Mouse (Mus musculus) embryonic facial prominence, embryonic 14.5 days (tissue): ENCODE data around the gene Trim7. TPM values are rescaled to one million over a fixed set of nuclear protein-coding genes. Genes with fewer than 3 reads are reported as not detected.
A peak's percentile ranks its signal among the peaks of the same experiment; 100 is the strongest.
"Not testable (repeated sequence)": the region's sequence is repeated elsewhere in the genome, so short reads cannot be mapped to it uniquely, and the experiment has no call there.

Experiments used
- ATAC-seq: fragments of 200-750 bp; cut with Nextera tagmentation; 2 replicates; pipeline ENCODE4 v1.8.0; 2017; ENCODE audit warnings: low read depth, moderate number of reproducible peaks, moderate TSS enrichment
- DNase-seq: peaks from one replicate; pipeline ENCODE4 v3.0.0-alpha.2; 2015; ENCODE audit warnings: low spot score
- H3K27ac ChIP-seq: fragments of 300-500 bp; sonication (generic); replicated peaks from 2 replicates; pipeline ENCODE4 v1.5.1; 2014; ENCODE audit warnings: low read depth, mild to moderate bottlenecking, low read length, moderate library complexity
- H3K27me3 ChIP-seq: fragments of 300-500 bp; sonication (generic); replicated peaks from 2 replicates; pipeline ENCODE4 v1.6.1; 2014; ENCODE audit warnings: low read length; ENCODE audit not compliant: control insufficient read depth, insufficient read depth
- H3K36me3 ChIP-seq: fragments of 300-500 bp; sonication (generic); 2 replicates; pipeline ENCODE4 v1.6.1; 2014; ENCODE audit warnings: low read length, mixed read lengths; ENCODE audit not compliant: control insufficient read depth, insufficient read depth
- H3K4me1 ChIP-seq: fragments of 300-500 bp; sonication (generic); 2 replicates; pipeline ENCODE4 v1.6.1; 2014; ENCODE audit warnings: antibody characterized with exemption, low read length; ENCODE audit not compliant: control insufficient read depth, insufficient read depth
- H3K4me2 ChIP-seq: fragments of 300-500 bp; sonication (generic); 2 replicates; pipeline ENCODE4 v1.6.1; 2014; ENCODE audit warnings: low read depth, mild to moderate bottlenecking, low read length, moderate library complexity, mixed read lengths
- H3K4me3 ChIP-seq: fragments of 300-500 bp; sonication (generic); 2 replicates; pipeline ENCODE4 v1.5.1; 2014; ENCODE audit warnings: low read depth, mild to moderate bottlenecking, low read length
- H3K9ac ChIP-seq: fragments of 300-500 bp; sonication (generic); 2 replicates; pipeline ENCODE4 v1.6.1; 2014; ENCODE audit warnings: low read depth, mild to moderate bottlenecking, low read length, moderate library complexity, mixed read lengths
- H3K9me3 ChIP-seq: fragments of 300-500 bp; sonication (generic); 2 replicates; pipeline ENCODE4 v1.6.1; 2016; ENCODE audit warnings: low read length; ENCODE audit not compliant: control insufficient read depth
- WGBS: fragments of 180-500 bp; shearing (Covaris S2); extraction: QIAGEN DNeasy Blood & Tissue Kit; methylation state at CpG from one replicate; pipeline ENCODE4 v1.1.7; 2014; 5-methylcytosine and 5-hydroxymethylcytosine counted together
- polyA plus RNA-seq: library from polyadenylated mRNA; unstranded; fragments of >200 nt; fragmentation: Nextera tagmentation; extraction: Ambion mirVana; gene quantifications from 2 replicates; pipeline ENCODE4 v1.2.1, GENCODE M21; 2014

The Trim7 gene
- polyA plus RNA-seq, 1 experiment from 2014 or later: 1.3 TPM

- Histone ChIP-seq H3K4me3 (no peak overlapping the region), H3K4me2 (no peak overlapping the region), H3K36me3 (no peaks in the 10 kb centered on the region), H3K4me1 (no peaks in the 10 kb centered on the region), H3K27ac (no peak overlapping the region), H3K9me3 (no peaks in the 10 kb centered on the region), H3K27me3 (peaks cover 6% of the 10 kb centered on the region; the same call in 1 of the 2 replicates), H3K9ac (no peak overlapping the region)
- no peak for DNase-seq
- ATAC-seq: no peak
- WGBS: 36% methylated on average over 13 of the region's 13 CpGs
Observed at GRCm38 (mm10) chr11:48845244-48845815, 19.4 kb downstream of the Trim7 start.

- not testable (repeated sequence) for ATAC-seq, H3K36me3 ChIP-seq, H3K4me2 ChIP-seq, H3K4me3 ChIP-seq, H3K27ac ChIP-seq, H3K9me3 ChIP-seq, DNase-seq, H3K9ac ChIP-seq, H3K4me1 ChIP-seq, H3K27me3 ChIP-seq
- 78% methylated on average over 2 of the region's 2 CpGs for WGBS
Observed at GRCm38 (mm10) chr11:48846362-48846761, 20.4 kb downstream of the Trim7 start.

DNA sequence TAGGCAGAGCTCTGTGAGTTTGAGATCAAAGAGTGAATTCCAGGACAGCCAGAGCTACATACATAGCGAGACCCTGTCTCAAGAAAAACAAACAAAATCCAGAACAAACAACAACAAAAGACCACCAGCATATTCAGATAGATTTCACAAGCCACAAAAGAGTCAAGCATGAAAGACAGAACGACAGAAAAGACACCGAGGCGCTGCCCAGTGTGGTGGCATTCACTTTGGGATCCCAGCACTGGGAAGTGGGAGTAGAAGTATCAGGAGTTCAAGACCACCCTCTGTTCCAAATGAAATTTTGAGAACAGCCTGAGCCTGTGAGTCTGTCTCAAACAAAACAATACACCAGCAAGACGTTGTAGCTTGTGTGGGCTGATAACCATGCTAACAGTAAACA lies 20.9 kb downstream of the Trim7 start:
- no peak overlapping the region for H3K4me3 ChIP-seq
- H3K36me3 ChIP-seq: no peaks in the 10 kb centered on the region
- H3K9ac ChIP-seq: no peak overlapping the region
- H3K4me2 ChIP-seq: no peak overlapping the region
- no peaks in the 10 kb centered on the region for H3K4me1 ChIP-seq
- ATAC-seq (no peak), DNase-seq (no peak)
- WGBS: 56% methylated on average over 5 of the region's 5 CpGs
- no peaks in the 10 kb centered on the region for H3K9me3 ChIP-seq
- H3K27me3 ChIP-seq: peaks cover 6% of the 10 kb centered on the region; the same call in 1 of the 2 replicates
- no peak overlapping the region for H3K27ac ChIP-seq

DNA sequence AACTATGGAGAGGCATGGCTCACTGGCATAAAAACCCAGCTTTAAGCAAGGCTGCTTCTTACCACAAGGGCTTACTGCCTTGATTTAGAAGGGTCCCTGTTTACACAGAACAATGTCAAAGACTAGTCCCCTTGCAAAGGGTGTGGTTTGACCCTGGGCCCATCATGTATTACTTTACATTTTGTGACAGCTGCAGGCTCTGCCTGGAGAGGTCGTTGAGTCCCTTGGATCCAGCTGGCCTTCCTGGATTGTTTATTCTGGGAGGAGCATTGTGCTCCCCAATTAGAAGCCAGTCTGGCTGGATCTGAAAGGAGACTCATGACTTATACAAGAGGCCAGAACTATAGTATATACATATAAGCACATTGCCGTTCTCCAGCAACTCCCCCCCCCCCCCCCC lies 24.3 kb downstream of the Trim7 start:
- WGBS: 49% methylated on average over 2 of the region's 2 CpGs
- Histone ChIP-seq H3K9me3 (no peaks in the 10 kb centered on the region), H3K4me2 (no peak overlapping the region), H3K9ac (no peak overlapping the region), H3K27ac (no peak overlapping the region), H3K36me3 (no peaks in the 10 kb centered on the region), H3K27me3 (peaks cover 6% of the 10 kb centered on the region; the same call in 1 of the 2 replicates), H3K4me3 (no peak overlapping the region), H3K4me1 (peaks cover 12% of the 10 kb centered on the region)
- no peak for ATAC-seq
- peak; percentile 60 for DNase-seq

- ATAC-seq (no peak), DNase-seq (no peak)
- Histone ChIP-seq H3K4me3 (no peak overlapping the region), H3K4me1 (peaks cover 12% of the 10 kb centered on the region), H3K36me3 (no peaks in the 10 kb centered on the region), H3K27me3 (peaks cover 6% of the 10 kb centered on the region; the same call in 1 of the 2 replicates), H3K9me3 (no peaks in the 10 kb centered on the region), H3K9ac (no peak overlapping the region), H3K27ac (no peak overlapping the region), H3K4me2 (no peak overlapping the region)
- WGBS: 84% methylated on average over 4 of the region's 4 CpGs
Observed at GRCm38 (mm10) chr11:48851270-48851995, 25.5 kb downstream of the Trim7 start.

DNA sequence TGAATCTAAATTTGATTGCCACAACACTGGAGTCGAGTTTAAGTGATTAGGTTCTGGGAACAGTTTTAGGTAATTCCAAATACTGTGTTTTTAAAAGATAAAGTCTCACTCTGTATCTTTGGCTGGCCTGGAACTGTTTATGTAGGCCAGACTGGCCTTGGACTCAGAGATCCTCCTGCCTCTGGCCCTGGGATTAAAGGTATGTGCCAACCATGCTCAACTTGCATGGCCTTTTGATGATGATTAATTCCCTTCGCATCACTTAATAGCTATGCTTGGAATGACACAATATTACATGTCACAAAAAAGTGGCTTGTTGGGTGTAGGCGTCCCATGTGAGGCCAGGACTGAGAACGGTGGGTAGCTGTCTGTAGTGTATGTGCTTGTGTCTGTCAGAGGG lies 26.2 kb downstream of the Trim7 start:
- no peaks in the 10 kb centered on the region for H3K9me3 ChIP-seq
- peak overlapping the region; percentile 75 for H3K4me2 ChIP-seq
- 72% methylated on average over 4 of the region's 4 CpGs for WGBS
- H3K9ac ChIP-seq: no peak overlapping the region
- peak overlapping the region; percentile 61; the same call in 1 of the 2 replicates for H3K4me3 ChIP-seq
- H3K4me1 ChIP-seq: peaks cover 12% of the 10 kb centered on the region
- peaks cover 6% of the 10 kb centered on the region; the same call in 1 of the 2 replicates for H3K27me3 ChIP-seq
- no peak for ATAC-seq
- no peak for DNase-seq
- H3K36me3 ChIP-seq: no peaks in the 10 kb centered on the region
- no peak overlapping the region for H3K27ac ChIP-seq

- H3K4me2 ChIP-seq: peak overlapping the region; percentile 75
- H3K4me1 ChIP-seq: peaks cover 12% of the 10 kb centered on the region
- peak overlapping the region; percentile 61 for H3K4me3 ChIP-seq
- no peak for DNase-seq
- H3K9ac ChIP-seq: peak overlapping the region; percentile 66
- no peaks in the 10 kb centered on the region for H3K36me3 ChIP-seq
- H3K9me3 ChIP-seq: no peaks in the 10 kb centered on the region
- WGBS: 10% methylated on average over 23 of the region's 23 CpGs
- peaks cover 6% of the 10 kb centered on the region; the same call in 1 of the 2 replicates for H3K27me3 ChIP-seq
- ATAC-seq: no peak
- no peak overlapping the region for H3K27ac ChIP-seq
Observed at GRCm38 (mm10) chr11:48852624-48853473, 26.9 kb downstream of the Trim7 start.

GRCm38 (mm10) chr11:48853474-48854180 lies 27.7 kb downstream of the Trim7 start:
- peak; percentile 64 for ATAC-seq
- peak; percentile 89 for DNase-seq
- no peaks in the 10 kb centered on the region for H3K9me3 ChIP-seq
- no peak overlapping the region for H3K27ac ChIP-seq
- H3K4me2 ChIP-seq: peak overlapping the region; percentile 75
- H3K4me3 ChIP-seq: peak overlapping the region; percentile 61
- under 1% methylated on average over 31 of the region's 31 CpGs for WGBS
- H3K27me3 ChIP-seq: peaks cover 6% of the 10 kb centered on the region; the same call in 1 of the 2 replicates
- peak overlapping the region; percentile 66 for H3K9ac ChIP-seq
- peaks cover 12% of the 10 kb centered on the region for H3K4me1 ChIP-seq
- no peaks in the 10 kb centered on the region for H3K36me3 ChIP-seq
